Mouse (Mus musculus): ENCODE results near the gene Olfr1254.

DNA sequence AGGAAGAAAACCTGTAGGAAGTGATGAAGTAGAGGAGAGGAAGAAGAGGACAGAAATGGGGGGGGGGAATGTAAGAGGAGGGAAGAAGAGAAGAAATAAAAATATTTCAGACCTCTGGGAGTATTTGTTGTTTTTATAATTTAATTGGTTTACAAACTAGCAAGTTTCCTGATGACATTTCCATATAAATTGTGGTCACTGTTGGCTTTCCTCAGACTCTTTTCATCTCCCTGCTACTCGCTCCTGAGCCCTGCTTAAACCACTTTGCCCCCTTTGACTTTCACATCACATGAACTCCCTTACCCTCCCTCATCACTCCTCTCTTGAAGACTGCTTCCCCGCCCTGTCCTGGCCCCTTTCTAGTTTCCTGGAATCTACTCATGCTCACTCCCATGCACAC lies 48.0 kb upstream of the Olfr1254 start, which contains the start of gene Olfr1256:
- TF ChIP-seq CTCF (IDR thresholded peaks at IDR 0.05; ENCODE audit: low read depth) (no peak), EP300 (optimal IDR thresholded peaks at IDR 0.05) (no peak)

All from stomach, postnatal 0 days (tissue).